Mouse (Mus musculus): ENCODE data around the gene Ptar1.

DNA sequence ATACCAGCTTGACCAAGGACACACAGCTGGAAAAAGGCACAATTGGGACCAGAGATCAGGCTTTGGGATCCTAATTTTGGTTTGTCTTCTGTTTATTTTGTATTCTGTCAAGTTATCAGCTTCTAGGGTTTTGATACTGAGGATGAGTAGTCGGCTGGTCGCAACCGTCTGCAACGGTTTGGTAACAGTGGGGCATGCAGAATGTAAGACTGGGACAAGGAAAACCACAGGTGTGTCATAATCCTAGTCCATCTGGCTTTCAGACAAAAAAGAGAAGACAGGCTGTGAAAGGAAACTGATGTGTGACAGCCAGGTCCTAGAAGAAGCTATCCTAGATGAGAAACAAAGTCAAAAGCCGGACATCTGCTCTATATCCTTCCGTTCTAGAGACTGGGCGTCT is 23.1 kb upstream of the Ptar1 start:
- TF ChIP-seq POLR2A (IDR thresholded peaks at IDR 0.05; ENCODE audit: control insufficient read depth, low read depth, low read length): no peak
- TF ChIP-seq CTCF (IDR thresholded peaks at IDR 0.05; ENCODE audit: control insufficient read depth, insufficient read depth, insufficient replicate concordance, low read depth, low read length): no peak
